Mouse (Mus musculus) brown adipose tissue, adult 24 weeks (tissue): ENCODE measurements around the gene Zfp273. TPM values are rescaled to one million over a fixed set of nuclear protein-coding genes. Genes with fewer than 3 reads are reported as not detected.
"Not testable (repeated sequence)": the region's sequence is repeated elsewhere in the genome, so short reads cannot be mapped to it uniquely, and the experiment has no call there.

ENCODE experiments used
- H3K27ac ChIP-seq: fragments of 200-500 bp; replicated peaks from 2 replicates; pipeline ENCODE4 v1.5.1; 2012; ENCODE audit warnings: low read depth, mild to moderate bottlenecking, low read length
- H3K4me1 ChIP-seq: fragments of 200-500 bp; 2 replicates; pipeline ENCODE4 v1.6.1; 2012; ENCODE audit warnings: low read length, mixed read lengths; ENCODE audit not compliant: control insufficient read depth, insufficient read depth, insufficient read length
- H3K4me3 ChIP-seq: fragments of 200-500 bp; 2 replicates; pipeline ENCODE4 v1.5.1; 2012; ENCODE audit warnings: low read depth, mild to moderate bottlenecking, low read length, moderate library complexity; ENCODE audit not compliant: insufficient read depth
- polyA plus RNA-seq: library from polyadenylated mRNA; stranded (reverse); fragments of >200 nt; gene quantifications from 2 replicates; pipeline ENCODE4 v1.2.4, GENCODE M21; 2012; ENCODE audit not compliant: missing spikeins, insufficient read depth, insufficient read length

Gene Zfp273
- 3.7 and 3.9 TPM in 2 replicates for polyA plus RNA-seq

DNA sequence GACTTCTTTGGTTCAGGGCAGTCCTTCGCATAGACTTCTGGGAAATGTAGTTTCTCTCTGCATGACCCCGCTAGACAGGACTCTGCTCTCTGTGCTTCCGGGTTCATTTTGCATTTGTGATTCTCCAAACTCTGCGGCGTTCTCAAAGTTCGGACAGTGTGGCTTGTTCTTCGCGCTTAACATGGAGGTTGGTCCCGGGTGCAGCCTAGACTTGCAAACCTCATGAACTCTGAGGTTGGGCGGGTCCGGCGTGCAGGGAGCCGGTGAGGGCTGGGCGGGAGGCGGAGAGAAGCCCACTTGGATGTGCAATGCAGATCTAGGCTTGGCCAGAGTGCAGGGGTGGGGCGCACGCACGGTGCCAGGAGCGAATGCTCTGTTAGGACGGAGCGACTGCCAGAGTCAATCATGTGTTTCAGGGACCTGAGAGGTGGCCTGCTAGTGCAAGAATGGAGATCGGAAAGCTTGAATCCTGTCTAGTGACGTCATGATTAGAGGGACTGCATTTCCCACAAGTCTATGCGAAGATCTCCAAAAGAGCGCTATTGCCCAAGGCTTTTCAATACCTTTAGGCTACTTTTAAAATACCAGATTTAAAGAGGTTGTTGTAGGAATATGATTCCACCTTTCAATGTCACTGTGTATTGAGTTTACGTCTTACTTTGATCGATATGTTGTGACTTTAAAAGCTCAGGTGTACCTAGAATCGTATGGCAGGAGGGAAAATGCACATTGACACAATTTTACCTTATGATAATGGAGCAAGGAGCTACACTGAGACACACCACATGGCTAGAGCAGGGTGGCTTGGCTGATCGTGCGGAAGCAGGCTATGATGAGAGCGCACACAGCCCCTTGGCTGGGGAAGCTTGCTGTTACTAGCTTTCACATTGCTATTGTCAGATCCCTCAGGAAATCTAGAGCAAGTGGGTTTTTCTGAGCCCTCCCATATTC is at the start of gene Zfp273:
Zfp273 (plus strand) TSS at position 31 of the 951 bp plus-strand sequence.
- H3K27ac ChIP-seq = peak within 1 kb of the TSS; percentile 29
- H3K4me3 ChIP-seq = peak within 1 kb of the TSS; percentile 92
- H3K4me1 ChIP-seq = no peaks in the 10 kb centered on the region

DNA sequence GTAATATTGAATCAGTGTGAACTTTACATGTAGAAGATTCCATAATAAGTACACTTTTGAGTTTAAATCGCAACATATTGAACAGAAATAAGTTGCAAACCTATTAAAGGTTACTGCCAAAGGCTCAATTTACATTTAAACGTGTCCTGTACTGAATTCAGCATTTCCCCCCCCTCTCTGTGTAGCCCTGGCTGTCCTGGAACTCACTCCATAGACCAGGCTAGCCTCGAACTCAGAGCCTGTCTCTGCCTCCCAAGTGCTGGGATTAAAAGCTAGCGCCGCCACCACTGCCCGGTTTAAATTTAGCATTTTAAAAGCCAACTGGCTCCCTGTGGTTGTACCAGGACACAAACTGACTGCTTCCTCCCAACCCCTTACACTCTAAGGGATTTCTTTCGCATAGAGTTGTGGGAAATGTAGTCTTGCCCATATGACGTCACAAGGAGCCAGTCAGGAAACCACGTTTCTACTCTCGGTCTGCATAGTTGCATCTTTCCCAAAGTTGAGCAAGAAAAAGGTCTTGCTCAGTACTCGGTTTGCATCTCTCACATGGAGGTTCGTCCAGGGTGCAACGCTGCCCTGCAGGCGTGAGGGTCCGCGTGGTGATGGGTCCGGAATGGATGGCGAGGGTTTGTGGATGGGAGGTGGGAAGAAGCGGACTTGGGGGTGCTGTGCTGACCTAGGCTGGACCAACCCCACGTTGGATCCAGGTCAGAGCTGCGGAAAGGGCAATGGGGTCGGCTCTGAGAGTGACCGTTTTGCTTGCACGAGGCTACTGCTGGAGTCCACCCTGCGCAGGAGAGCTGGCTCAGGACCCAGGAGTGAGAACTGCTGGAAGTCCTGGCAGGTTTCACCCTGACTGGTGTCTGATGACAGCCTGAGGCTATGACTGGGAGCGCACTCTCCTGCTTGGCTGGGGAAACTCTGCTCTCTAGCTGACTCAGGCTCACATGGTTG is 34.0 kb upstream of the Zfp273 start, which contains the start of gene Zfp493:
Zfp493 (plus strand) TSS at position 429 of the 957 bp plus-strand sequence.
- H3K27ac ChIP-seq = no peak within 1 kb of the TSS
- 0 out of 2 replicates have a peak, but pooled peaks cover 2% of the 10 kb centered on the region for H3K4me1 ChIP-seq
- peak within 1 kb of the TSS; percentile 96 for H3K4me3 ChIP-seq

- H3K4me1 ChIP-seq = no peaks in the 10 kb centered on the region
- H3K27ac ChIP-seq = no peak overlapping the region
- H3K4me3 ChIP-seq = no peak overlapping the region
These were observed 21.6 kb upstream of the Zfp273 start for GRCm38 (mm10) chr13:67791921-67792455.

DNA sequence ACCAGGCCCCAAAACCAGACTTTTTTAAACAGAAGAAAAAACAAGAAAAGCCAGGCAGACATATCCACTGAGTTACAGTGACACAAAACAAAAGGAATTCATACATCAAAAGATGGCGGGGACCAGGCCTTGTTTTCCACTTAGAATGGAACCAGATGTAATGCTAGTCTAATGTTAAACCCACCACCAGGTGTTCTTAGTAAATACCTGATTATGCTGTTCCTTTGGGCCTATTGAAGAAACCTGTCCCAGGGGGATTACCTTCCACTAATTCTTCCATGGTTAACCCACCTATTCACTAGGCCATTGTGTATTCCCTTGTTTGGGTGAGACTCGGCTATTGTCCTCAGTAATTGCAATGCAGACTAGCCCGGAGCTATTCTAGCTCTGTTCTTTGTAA is 14.9 kb upstream of the Zfp273 start:
- no peaks in the 10 kb centered on the region for H3K4me1 ChIP-seq
- no peak overlapping the region for H3K27ac ChIP-seq
- no peak overlapping the region for H3K4me3 ChIP-seq

- not testable (repeated sequence) for H3K4me3 ChIP-seq, H3K27ac ChIP-seq, H3K4me1 ChIP-seq
These were observed 14.4 kb upstream of the Zfp273 start for GRCm38 (mm10) chr13:67799151-67799550.

- no peak overlapping the region for H3K27ac ChIP-seq
- H3K4me3 ChIP-seq = no peak overlapping the region
- no peaks in the 10 kb centered on the region for H3K4me1 ChIP-seq
These were observed 1.8 kb upstream of the Zfp273 start for GRCm38 (mm10) chr13:67811651-67812210.

DNA sequence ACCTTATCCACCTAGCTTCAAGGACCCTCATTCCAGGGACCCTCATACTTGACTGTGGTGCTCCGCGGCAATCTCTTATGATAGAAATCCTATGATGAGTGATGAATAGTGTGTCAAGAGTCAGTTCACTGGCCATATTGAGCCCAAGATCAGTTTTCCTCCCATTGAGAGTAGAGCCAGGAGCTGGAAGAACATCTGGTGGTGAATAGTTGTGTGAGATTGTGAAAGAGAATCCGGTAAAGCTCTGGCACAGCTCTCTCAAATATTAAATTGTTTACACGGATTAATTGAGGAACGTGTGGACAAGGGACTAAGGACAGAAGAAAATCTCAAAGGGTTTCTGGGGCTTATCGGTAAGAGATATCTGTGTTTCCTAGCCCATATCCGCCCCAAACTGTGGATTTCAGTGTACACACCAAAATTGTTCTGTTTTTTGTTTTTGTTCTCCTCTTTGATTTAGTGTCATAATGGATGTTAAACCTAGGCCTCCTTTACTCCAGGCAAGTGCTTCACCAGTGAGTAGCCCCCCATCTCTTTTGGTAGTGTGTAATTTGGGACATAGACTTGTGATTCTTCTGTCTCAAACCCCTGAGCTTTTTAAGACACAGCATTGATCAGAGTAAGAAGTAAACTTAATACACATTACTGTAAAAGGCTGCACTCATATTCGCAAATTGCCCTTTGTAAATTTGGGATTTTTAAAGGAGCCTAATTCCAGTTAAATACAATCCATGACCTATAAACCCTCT is 405 bp upstream of the Zfp273 start:
- H3K4me3 ChIP-seq = no peak overlapping the region
- no peak overlapping the region for H3K27ac ChIP-seq
- H3K4me1 ChIP-seq = no peaks in the 10 kb centered on the region

GRCm38 (mm10) chr13:67818636-67819035 is 5.1 kb downstream of the Zfp273 start:
- Histone ChIP-seq H3K27ac (no peak overlapping the region), H3K4me1 (no peaks in the 10 kb centered on the region), H3K4me3 (no peak overlapping the region)

DNA sequence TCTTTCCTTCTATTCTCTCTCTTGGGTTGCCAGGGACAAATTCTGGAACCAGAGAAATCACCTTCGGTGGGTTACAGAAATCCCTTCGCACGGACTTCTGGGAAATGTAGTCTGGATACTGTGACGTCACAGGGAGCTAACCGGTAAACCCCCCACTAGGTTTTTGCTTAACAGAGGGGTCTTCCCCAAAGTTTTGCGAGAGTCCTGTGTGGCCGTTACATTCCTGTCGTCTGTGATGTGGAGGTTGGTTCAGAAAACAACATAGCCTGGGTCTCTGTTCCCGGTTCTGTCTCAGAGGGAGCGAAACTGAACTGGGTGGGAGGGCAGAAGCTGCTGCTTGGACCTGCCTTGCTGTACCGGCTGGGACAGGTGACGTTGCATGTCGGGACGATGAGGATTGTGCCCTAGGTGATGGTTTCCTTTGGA is 17.4 kb downstream of the Zfp273 start, which contains the start of gene Gm10037:
Gm10037 (plus strand) TSS at position 196 of the 426 bp plus-strand sequence.
- Histone ChIP-seq H3K4me3 (peak within 1 kb of the TSS; percentile 94), H3K27ac (peak within 1 kb of the TSS; percentile 80), H3K4me1 (no peaks in the 10 kb centered on the region)

DNA sequence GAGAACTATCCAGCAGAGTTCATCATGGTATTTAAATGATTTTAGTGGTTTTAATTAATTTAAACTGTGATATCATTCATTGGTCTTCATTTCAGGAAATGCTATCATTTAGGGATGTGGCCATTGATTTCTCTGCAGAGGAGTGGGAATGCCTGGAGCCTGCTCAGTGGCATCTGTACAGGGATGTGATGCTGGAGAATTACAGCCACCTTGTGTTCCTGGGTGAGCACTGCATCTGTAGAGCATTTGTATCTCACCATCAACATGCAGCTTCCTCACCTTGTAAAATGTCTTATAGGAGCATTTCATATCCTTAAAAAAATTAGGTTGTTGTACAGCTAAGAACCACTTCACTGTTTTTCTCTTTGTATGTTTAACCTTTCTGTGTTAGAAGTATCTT is 19.6 kb downstream of the Zfp273 start:
- not testable (repeated sequence) for H3K27ac ChIP-seq, H3K4me3 ChIP-seq, H3K4me1 ChIP-seq

DNA sequence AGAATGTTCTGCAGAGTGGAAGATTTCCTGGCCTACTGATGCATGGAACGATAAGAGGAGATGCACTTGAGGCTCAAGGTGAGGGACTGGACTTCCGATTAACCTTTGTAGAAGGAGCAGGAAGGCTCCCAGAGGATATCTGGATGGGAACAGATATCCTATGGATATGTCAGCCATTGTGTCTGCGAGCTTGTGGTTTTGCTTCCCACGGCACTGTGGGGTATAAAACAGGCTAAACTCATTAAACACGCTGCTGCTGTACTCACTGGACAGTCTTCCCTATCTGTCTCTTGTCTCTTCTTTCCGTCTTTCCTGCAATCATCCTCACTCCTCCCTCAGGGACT is 30.2 kb downstream of the Zfp273 start:
- H3K27ac ChIP-seq = no peak overlapping the region
- H3K4me1 ChIP-seq = no peaks in the 10 kb centered on the region
- 0 out of 2 replicates have a peak overlapping the region, but pooled peaks have one; percentile 15 for H3K4me3 ChIP-seq

GRCm38 (mm10) chr13:67844119-67844852 is 30.7 kb downstream of the Zfp273 start:
- Histone ChIP-seq H3K27ac (no peak overlapping the region), H3K4me3 (peak overlapping the region; percentile 58), H3K4me1 (no peaks in the 10 kb centered on the region)

DNA sequence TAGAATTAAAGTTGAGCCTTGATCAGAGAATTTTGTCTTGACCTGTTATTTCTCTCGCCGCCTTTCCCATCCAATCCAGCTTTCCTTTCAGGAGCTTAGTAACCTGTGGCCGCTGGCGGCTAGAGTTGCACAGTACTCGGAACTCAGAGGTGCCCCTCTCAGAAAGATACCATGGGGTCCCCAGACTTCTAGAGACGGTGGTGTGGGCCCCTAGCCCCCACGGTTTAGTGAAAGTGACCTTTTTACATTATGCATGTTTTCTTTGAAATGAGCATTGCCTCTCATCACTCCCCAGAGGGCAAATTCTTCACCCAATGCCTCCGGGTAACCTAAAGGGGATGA is 31.3 kb downstream of the Zfp273 start:
- Histone ChIP-seq H3K4me3 (peak overlapping the region; percentile 58), H3K27ac (no peak overlapping the region), H3K4me1 (no peaks in the 10 kb centered on the region)
